Comparison of ENCODE assay signal across 20 mouse cellular contexts in the genomic region with DNA sequence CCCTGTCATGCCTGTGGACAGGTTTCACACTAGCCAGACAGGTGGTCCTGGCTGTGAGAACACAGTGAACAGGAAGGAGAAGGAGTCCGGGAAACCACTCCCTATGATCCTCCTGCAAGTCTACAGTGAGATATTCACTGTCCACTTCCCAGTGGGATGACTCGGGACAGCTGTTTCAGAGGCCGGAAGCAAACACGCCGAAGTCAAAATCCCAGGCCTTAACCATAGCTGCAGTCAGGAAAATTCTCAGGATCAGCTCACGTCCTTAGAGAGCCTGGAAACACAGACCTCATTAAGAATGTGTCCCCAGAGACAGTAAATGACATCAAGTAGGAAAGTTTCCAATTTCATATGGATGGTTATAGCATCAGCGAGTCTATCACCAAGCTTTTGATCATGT.
DNase-seq lines count a peak whose midpoint lies in the region; ATAC-seq and TF ChIP-seq lines count a peak whose summit lies in the region.
"Had no signal": no experiment of that assay in that cellular context is flagged by ENCODE, and none has a peak within 500 bp of the region (broad histone marks: within the 10 kb centered on the region; RNA-seq: fewer than 3 reads in every experiment).

No protein-coding gene starts in this region.

- peak overlapping the region; percentile 44; the same call in 1 of the 2 replicates for H3K27ac ChIP-seq in gastrocnemius, adult 2 months
- H3K27ac ChIP-seq in lung, embryonic 14.5 days (ENCODE audit: low read depth) = no peak overlapping the region
- H3K27ac ChIP-seq in limb, embryonic 14.5 days (replicated peaks; ENCODE audit: low read depth, low read length) = no peak overlapping the region
- H3K27ac ChIP-seq: embryonic facial prominence, embryonic 15.5 days; hindbrain, embryonic 10.5 days; kidney, embryonic 15.5 days; lung, embryonic 15.5 days; midbrain, embryonic 12.5 days had no signal

- H3K4me3 ChIP-seq in gastrocnemius, adult 2 months = no peak overlapping the region
- no peak overlapping the region for H3K4me3 ChIP-seq in lung, embryonic 14.5 days (ENCODE audit: low read depth, low read length)
- H3K4me3 ChIP-seq in limb, embryonic 14.5 days (replicated peaks; ENCODE audit: low read length) = no peak overlapping the region
- H3K4me3 ChIP-seq: embryonic facial prominence, embryonic 15.5 days; hindbrain, embryonic 10.5 days; kidney, embryonic 15.5 days; lung, embryonic 15.5 days; midbrain, embryonic 12.5 days had no signal

- H3K27me3 ChIP-seq in lung, embryonic 14.5 days (ENCODE audit: insufficient read depth, low read length) = no peaks in the 10 kb centered on the region
- H3K27me3 ChIP-seq in limb, embryonic 14.5 days (ENCODE audit: control insufficient read depth, insufficient read depth, low read length) = no peaks in the 10 kb centered on the region
- H3K27me3 ChIP-seq: embryonic facial prominence, embryonic 15.5 days; kidney, embryonic 15.5 days; lung, embryonic 15.5 days; midbrain, embryonic 12.5 days had no signal

- 77% methylated on average over 7 of the region's 7 CpGs for WGBS in lung, embryonic 14.5 days
- WGBS in limb, embryonic 14.5 days = 76% methylated on average over 7 of the region's 7 CpGs

- no peak for TF ChIP-seq CTCF in gastrocnemius, adult 2 months (IDR thresholded peaks at IDR 0.05)
- TF ChIP-seq CTCF in lung, embryonic 14.5 days (IDR thresholded peaks at IDR 0.05; ENCODE audit: low read depth) = no peak

- no peak for ATAC-seq in lung, embryonic 14.5 days (ENCODE audit: insufficient read depth)
- peak; percentile 52 for ATAC-seq in limb, embryonic 14.5 days (ENCODE audit: low FRiP score, low read depth)
- ATAC-seq: activated CD4-positive, CD25-positive, alpha-beta regulatory T cell, adult 4 months; forebrain, postnatal 0 days had no signal

- H3K4me2 ChIP-seq in lung, embryonic 14.5 days = no peak overlapping the region
- H3K4me2 ChIP-seq in limb, embryonic 14.5 days (replicated peaks; ENCODE audit: low read depth, low read length, severe bottlenecking) = no peak overlapping the region
- H3K4me2 ChIP-seq: embryonic facial prominence, embryonic 15.5 days; kidney, embryonic 15.5 days; liver, embryonic 11.5 days; lung, embryonic 15.5 days; midbrain, embryonic 12.5 days had no signal

- TF ChIP-seq POLR2A in limb, embryonic 14.5 days (IDR thresholded peaks at IDR 0.05; ENCODE audit: borderline replicate concordance, extremely low read depth, insufficient read depth, insufficient read length) = no peak

- H3K9me3 ChIP-seq in lung, embryonic 14.5 days (ENCODE audit: low read depth, low read length) = no peaks in the 10 kb centered on the region; the same call in 1 of the 2 replicates
- H3K9me3 ChIP-seq in limb, embryonic 14.5 days (ENCODE audit: control insufficient read depth, low read length) = peaks cover 12% of the 10 kb centered on the region
- H3K9me3 ChIP-seq: lung, embryonic 15.5 days had no signal

- no peaks in the 10 kb centered on the region for H3K36me3 ChIP-seq in lung, embryonic 14.5 days (ENCODE audit: insufficient read depth)
- no peaks in the 10 kb centered on the region for H3K36me3 ChIP-seq in limb, embryonic 14.5 days (ENCODE audit: control insufficient read depth, insufficient read depth, low read length)
- H3K36me3 ChIP-seq: embryonic facial prominence, embryonic 15.5 days; G1E; hindbrain, embryonic 10.5 days; kidney, embryonic 15.5 days; lung, embryonic 15.5 days; midbrain, embryonic 12.5 days had no signal

- intact Hi-C loops in gastrocnemius, adult 2 months (cut with DNase I) = no loop called here

- H3K9ac ChIP-seq in lung, embryonic 14.5 days = no peak overlapping the region
- no peak overlapping the region for H3K9ac ChIP-seq in limb, embryonic 14.5 days (ENCODE audit: low read depth, low read length, severe bottlenecking)
- H3K9ac ChIP-seq: embryonic facial prominence, embryonic 15.5 days; forebrain, postnatal 0 days; kidney, embryonic 15.5 days; lung, embryonic 15.5 days; midbrain, embryonic 12.5 days had no signal

- DNase-seq in gastrocnemius, adult 2 months = no peak
- no peak for DNase-seq in gastrocnemius, postnatal 4 days (ENCODE audit: low spot score in 2 of 2)
- peak; percentile 30 for DNase-seq in heart, postnatal 4 days
- DNase-seq in heart, adult 8-10 months (ENCODE audit: low spot score) = no peak
- DNase-seq in lung, embryonic 14.5 days = peak; percentile 34
- DNase-seq in lung, postnatal 14 days = no peak
- DNase-seq in limb, embryonic 14.5 days (ENCODE audit: low spot score) = no peak
- DNase-seq in thymus, adult 18-20 months = no peak
- DNase-seq: adrenal gland, postnatal 10 days; cerebellum, adult 9-11 months; forebrain, postnatal 0 days; thymus, adult 2 months had no signal

- no peaks in the 10 kb centered on the region for H3K4me1 ChIP-seq in lung, embryonic 14.5 days (ENCODE audit: insufficient read depth)
- H3K4me1 ChIP-seq in limb, embryonic 14.5 days (ENCODE audit: control insufficient read depth, insufficient read depth, low read length) = peaks cover 24% of the 10 kb centered on the region
- H3K4me1 ChIP-seq: embryonic facial prominence, embryonic 15.5 days; hindbrain, embryonic 10.5 days; lung, embryonic 15.5 days; midbrain, embryonic 12.5 days had no signal

Comparison
In these comparisons a context has a peak if more than half of its experiments do, and no peak if none do; other contexts are left out.
1. DNase-seq: peak in heart, postnatal 4 days (single experiment) and lung, embryonic 14.5 days (single experiment); none in gastrocnemius, adult 2 months (single experiment), gastrocnemius, postnatal 4 days (0 of 2), heart, adult 8-10 months (single experiment), lung, postnatal 14 days (single experiment), limb, embryonic 14.5 days (single experiment) and thymus, adult 18-20 months (0 of 2).